Mouse (Mus musculus): Measurements from ENCODE around the gene Dnajb3.
A peak's percentile ranks its signal among the peaks of the same experiment; 100 is the strongest.

Dnajb3 gene

DNA sequence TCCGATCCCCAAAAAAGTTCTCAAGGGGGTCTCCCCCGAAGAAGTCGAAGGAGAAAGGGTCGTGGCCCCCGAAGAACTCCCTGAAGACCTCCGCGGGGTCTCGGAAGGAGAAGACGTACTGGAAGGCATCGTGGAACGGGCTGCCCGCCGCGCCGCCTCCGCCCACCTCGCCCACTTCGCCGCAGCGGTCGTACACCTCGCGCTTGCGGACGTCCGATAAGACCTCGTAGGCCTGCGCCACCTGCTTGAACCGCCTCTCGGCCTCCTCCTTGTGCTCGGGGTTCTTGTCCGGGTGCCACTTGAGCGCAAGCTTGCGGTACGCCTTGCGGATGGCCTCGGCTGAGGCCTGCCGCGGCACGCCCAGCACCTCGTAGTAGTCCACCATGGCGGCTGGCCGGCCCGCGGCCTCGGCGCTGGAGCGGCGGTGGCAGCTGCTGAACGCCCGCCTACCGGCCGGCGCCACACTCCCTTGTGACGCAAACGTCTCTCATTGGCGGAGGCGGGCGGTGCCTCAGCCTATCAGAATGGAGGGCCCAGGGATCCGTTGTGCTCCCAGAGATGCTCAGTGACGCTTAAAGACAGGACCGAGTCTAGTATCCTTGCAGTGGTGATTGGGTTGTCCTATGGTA lies at the start of gene Dnajb3:
Gene Dnajb3 (minus strand): TSS at position 489 of the 629 bp plus-strand sequence.
- DNase-seq (ENCODE audit: low spot score in 2 of 2): peak; percentile 26 to 53

DNA sequence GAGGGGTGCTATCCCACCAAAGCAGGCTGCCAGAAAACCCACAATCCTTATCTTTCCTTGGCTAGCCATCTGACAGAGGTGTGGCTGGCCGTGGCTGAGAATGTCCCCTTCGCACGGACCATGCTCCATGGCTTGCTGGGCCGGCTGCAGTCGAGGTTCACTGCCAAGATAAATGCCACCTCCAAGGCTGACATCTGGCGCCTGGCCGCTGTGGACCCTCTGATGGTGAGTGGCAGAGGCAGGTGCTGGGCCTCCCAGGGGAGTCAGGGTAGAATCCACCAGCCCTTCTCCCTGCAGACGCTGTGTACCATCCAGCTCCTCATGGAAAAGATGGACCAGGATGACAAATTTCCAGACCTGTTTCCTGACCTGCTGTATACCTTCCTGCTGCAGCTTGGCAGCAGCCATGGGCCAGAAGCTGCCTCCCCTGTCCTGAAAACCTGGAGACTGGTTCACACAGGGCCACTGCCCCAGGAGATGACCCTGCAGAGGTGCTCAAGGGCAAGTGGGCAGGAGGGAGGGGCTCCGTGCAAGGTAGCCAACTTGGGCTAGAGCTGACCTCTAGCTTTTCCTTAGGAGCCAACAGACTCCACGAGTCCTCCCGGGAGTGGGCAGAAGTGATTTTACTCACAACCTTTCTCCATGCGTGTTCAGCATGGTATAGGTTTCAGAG lies 49.3 kb upstream of the Dnajb3 start:
- no peak for DNase-seq (ENCODE audit: low spot score in 2 of 2)

DNA sequence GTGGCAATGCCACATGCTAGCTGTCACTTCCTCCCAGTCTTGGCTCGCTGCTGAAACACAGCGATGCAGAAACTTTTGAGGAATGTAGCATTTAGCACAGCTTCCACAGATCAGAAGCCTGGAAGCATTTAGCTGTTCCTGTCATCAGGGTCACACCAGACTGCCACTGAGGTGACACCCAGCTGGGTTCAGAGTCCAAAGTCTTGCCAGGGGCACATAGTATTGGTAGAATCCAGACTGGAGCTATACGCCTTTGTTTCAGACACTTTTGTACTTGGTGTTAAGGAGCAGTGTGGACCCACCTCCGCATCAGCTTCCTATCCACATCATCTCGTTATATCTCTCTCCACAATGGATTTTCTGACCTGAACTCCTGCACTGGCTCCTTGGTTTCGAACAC lies 48.0 kb upstream of the Dnajb3 start:
- DNase-seq (ENCODE audit: low spot score in 2 of 2): no peak

DNA sequence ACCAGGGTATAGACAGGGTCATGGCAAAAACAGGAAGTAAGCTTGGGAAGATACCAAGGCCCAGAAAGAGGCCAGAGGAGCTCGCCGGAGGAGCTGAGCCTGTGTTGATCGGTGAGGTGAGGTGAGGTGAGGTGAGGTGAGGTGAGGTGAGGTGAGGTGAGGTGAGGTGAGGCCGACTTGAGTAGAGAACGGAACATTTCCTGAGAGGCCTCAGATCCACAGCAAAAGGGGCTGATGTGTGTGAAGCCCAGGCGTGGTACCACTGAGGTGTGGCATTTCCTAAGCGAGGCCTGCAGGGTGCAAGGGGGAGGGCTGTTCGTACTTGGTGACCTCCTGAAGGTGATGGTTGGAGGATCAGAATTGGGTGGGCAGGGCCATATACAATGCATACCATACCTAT lies 47.5 kb upstream of the Dnajb3 start:
- DNase-seq (ENCODE audit: low spot score in 2 of 2): no peak

DNA sequence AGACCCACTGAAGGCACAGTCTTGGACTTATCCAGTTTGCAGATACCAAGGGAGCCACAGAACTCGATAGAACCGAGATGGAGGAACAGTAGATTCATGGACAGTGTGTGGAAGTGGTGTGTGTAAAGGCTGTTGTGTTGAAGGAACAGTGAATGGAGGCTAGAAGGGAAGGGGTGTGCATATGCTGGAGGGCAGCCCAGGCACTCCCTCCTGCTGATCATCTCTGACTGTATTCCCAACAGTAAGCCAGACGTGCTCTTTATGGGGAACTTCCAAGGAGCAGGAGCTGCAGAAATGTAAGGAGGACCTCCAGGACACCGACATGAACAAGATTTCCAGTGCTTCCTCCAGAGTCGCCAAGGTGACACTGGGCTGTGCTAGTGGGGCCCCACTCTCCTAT lies 44.4 kb upstream of the Dnajb3 start:
- no peak for DNase-seq (ENCODE audit: low spot score in 2 of 2)

DNA sequence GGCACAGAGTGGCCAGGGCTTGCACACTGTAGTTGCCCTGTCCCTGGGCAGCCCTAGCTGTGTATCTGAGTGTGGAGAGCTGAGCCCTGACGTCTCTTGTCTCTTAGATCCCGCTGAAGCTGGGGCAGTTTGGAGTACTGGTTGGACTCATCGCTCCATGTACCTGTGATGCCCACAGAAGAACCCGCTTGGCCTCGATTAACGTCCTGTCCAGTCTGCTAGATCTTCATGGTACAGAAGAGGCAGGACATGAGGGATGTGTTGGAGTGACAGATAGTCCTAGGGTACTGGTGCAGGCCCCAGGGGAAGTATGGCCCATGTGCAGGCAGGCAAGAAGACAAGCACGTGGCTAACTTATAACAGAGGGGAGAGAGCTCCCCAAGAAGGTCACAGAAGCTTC lies 44.0 kb upstream of the Dnajb3 start:
- no peak for DNase-seq (ENCODE audit: low spot score in 2 of 2)

- no peak for DNase-seq (ENCODE audit: low spot score in 2 of 2)
These were observed 43.1 kb upstream of the Dnajb3 start for GRCm38 (mm10) chr1:88248658-88249057.

DNA sequence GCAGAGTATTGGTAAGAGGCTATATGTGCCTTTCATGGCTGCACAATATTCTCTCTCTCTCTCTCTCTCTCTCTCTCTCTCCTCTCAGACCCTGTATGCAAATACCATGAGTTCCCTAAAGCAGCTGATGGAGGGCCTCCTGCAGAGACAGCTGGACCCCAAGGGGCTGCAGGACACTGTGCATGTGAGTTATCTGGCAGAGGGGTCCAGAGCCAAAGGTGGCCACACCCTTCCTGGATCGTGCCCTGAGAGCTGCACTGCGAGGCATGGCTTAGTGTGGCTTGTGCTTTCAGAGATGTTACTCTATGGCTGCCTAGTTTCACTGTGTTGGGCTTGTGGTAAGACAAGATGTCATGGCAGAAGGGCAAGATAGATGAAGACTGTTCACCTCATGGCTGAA lies 42.1 kb upstream of the Dnajb3 start:
- no peak for DNase-seq (ENCODE audit: low spot score in 2 of 2)

- DNase-seq (ENCODE audit: low spot score in 2 of 2): no peak
These were observed 40.8 kb upstream of the Dnajb3 start for GRCm38 (mm10) chr1:88246386-88246785.

GRCm38 (mm10) chr1:88245881-88246280 lies 40.3 kb upstream of the Dnajb3 start:
- DNase-seq (ENCODE audit: low spot score in 2 of 2): no peak

DNA sequence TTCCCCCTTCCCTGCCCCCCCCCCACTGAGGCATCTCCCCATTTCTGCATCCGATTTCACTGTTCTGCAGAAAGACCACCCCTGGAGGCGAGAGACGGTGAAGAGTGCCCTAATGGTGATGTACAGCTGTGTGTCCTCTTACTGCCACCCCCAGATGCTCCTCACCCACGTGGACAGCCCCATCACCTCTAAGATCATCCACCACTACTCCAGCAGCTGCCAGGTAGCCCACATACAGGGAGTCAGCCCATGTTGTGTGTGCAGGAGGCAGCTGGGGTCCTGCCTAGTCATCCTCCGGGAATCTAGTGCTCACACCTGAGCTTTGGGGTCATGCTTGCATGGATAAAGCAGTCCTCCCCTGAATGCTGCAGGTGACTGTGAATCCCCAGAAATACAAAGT lies 38.3 kb upstream of the Dnajb3 start:
- DNase-seq (ENCODE audit: low spot score in 2 of 2): no peak

GRCm38 (mm10) chr1:88240579-88240978 lies 35.0 kb upstream of the Dnajb3 start:
- DNase-seq (ENCODE audit: low spot score in 2 of 2): no peak

GRCm38 (mm10) chr1:88240072-88240471 lies 34.5 kb upstream of the Dnajb3 start:
- no peak for DNase-seq (ENCODE audit: low spot score in 2 of 2)

DNA sequence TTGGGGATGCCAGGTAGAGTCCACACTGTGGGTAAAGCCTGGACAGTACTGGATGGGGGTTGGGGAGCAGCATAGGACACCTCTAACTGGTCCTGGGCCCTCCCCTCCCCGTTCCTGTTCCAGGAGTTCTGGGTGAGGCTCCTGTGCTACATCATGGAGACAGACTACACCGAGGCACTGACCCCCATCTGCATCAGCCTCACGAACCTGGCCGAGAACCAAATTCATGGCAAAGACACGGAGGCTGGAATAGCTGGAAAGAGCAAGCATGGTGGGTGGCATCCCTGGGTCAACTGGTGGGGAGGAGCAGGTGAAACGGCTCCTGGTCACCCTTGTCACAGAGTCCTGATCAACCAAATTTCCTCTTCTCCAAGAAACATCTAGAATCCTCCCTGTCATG lies 33.2 kb upstream of the Dnajb3 start:
- no peak for DNase-seq (ENCODE audit: low spot score in 2 of 2)

DNA sequence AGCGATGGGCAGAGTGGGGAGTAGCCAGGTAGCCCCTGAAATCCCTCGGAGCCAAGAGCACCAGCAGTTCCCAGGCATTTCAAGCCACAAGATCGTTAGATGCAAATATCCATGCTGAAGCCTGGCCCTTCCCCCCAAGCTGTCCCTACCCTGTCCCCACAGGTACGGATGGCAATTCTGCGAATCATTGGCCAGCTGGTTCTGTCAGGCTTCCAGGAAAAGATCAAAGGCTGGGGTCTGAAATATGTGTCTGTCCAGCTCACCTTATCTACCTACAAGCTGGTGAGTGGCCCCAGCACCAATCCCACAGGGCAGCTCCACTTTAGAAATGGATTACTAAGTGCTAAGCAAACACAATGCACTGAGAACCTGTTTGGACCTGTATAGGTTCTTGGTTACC lies 31.7 kb upstream of the Dnajb3 start:
- no peak for DNase-seq (ENCODE audit: low spot score in 2 of 2)

DNA sequence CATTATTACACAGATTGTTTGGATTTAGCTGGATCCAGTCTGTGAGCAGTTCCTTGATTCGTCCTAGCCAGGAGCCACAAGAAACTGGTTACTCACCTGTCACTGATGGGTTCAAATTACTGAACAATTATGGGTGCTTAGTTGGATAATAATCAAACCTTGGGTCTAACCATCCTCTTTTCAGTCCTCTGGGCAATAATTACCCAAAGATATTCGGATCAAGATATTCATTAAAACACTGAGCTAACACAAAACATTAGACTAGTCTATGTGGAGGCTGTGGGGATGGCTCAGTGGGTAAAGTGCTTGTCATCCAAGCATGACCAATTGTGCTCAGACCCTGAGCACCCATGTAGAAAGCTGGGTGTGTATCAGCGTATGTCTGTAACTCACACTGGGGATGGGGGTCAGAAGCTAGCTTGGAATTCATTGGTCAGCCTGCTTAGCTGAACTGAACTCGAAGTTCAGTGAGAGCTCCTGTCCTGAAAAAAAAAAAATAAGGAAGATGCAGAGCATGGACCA lies 30.4 kb upstream of the Dnajb3 start:
- no peak for DNase-seq (ENCODE audit: low spot score in 2 of 2)

- no peak for DNase-seq (ENCODE audit: low spot score in 2 of 2)
These were observed 29.7 kb upstream of the Dnajb3 start for GRCm38 (mm10) chr1:88235046-88235893.

DNA sequence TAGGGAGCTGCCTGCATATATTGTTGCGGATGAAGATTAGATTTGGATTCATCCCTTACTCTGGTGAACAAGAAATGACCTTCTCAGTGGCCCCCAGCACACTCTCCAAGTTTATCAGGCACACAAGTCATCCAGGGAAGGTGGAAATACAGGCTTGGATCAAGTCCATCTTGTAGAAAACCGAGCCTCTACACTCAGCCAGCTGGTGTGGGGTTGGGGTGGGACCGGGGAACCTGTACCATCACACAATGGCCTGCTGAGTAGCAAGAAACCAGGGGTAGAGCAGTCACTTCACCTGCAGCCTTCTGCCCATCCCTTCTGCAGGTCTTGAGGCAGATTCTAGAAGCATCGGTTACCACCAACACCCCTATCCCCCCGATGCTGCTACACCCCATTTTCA lies 29.1 kb upstream of the Dnajb3 start:
- no peak for DNase-seq (ENCODE audit: low spot score in 2 of 2)

GRCm38 (mm10) chr1:88234248-88234610 lies 28.6 kb upstream of the Dnajb3 start:
- DNase-seq (ENCODE audit: low spot score in 2 of 2): no peak

GRCm38 (mm10) chr1:88233421-88234247 lies 28.1 kb upstream of the Dnajb3 start:
- no peak for DNase-seq (ENCODE audit: low spot score in 2 of 2)

- DNase-seq (ENCODE audit: low spot score in 2 of 2): no peak
These were observed 27.2 kb upstream of the Dnajb3 start for GRCm38 (mm10) chr1:88232664-88233380.
